Mouse (Mus musculus): ENCODE results near the gene 1110051M20Rik.

The 1110051M20Rik gene

GRCm38 (mm10) chr2:91413811-91414210, 30.7 kb downstream of the 1110051M20Rik start:
- no peak for DNase-seq

GRCm38 (mm10) chr2:91412361-91412760, 32.1 kb downstream of the 1110051M20Rik start:
- peak; percentile 64 to 65 for DNase-seq

GRCm38 (mm10) chr2:91411473-91411872, 33.0 kb downstream of the 1110051M20Rik start:
- no peak for DNase-seq

- DNase-seq, result no peak
These were observed 36.5 kb downstream of the 1110051M20Rik start for GRCm38 (mm10) chr2:91408031-91408430.

GRCm38 (mm10) chr2:91405071-91405470, 39.4 kb downstream of the 1110051M20Rik start:
- no peak for DNase-seq

- DNase-seq, result no peak
These were observed 44.8 kb downstream of the 1110051M20Rik start for GRCm38 (mm10) chr2:91399727-91400126.

GRCm38 (mm10) chr2:91399168-91399567, 45.3 kb downstream of the 1110051M20Rik start:
- no peak for DNase-seq

GRCm38 (mm10) chr2:91394078-91394477, 50.4 kb downstream of the 1110051M20Rik start:
- DNase-seq, result no peak

GRCm38 (mm10) chr2:91388738-91389137, 55.8 kb downstream of the 1110051M20Rik start:
- DNase-seq, result no peak

GRCm38 (mm10) chr2:91388281-91388680, 56.2 kb downstream of the 1110051M20Rik start:
- no peak for DNase-seq

- DNase-seq, result no peak
These were observed 57.1 kb downstream of the 1110051M20Rik start for GRCm38 (mm10) chr2:91387287-91387958.

- DNase-seq, result no peak
These were observed 57.8 kb downstream of the 1110051M20Rik start for GRCm38 (mm10) chr2:91386547-91387286.

GRCm38 (mm10) chr2:91383294-91383693, 61.2 kb downstream of the 1110051M20Rik start:
- no peak for DNase-seq

- DNase-seq, result no peak
These were observed 67.5 kb downstream of the 1110051M20Rik start for GRCm38 (mm10) chr2:91377038-91377437.

- no peak for DNase-seq
These were observed 74.2 kb downstream of the 1110051M20Rik start for GRCm38 (mm10) chr2:91370314-91370713.

GRCm38 (mm10) chr2:91363272-91363671, 81.2 kb downstream of the 1110051M20Rik start:
- DNase-seq, result no peak

- peak; percentile 67 to 83 for DNase-seq
These were observed 83.4 kb downstream of the 1110051M20Rik start for GRCm38 (mm10) chr2:91361068-91361528.

GRCm38 (mm10) chr2:91355767-91356166, 88.7 kb downstream of the 1110051M20Rik start:
- DNase-seq, result peak; percentile 63 to 86

GRCm38 (mm10) chr2:91354727-91355403, 89.6 kb downstream of the 1110051M20Rik start:
- peak in 1 of 2 experiments; percentile 33 for DNase-seq

- no peak for DNase-seq
These were observed 90.7 kb downstream of the 1110051M20Rik start for GRCm38 (mm10) chr2:91353854-91354253.

GRCm38 (mm10) chr2:91351841-91352240, 92.7 kb downstream of the 1110051M20Rik start:
- DNase-seq, result no peak

GRCm38 (mm10) chr2:91349974-91350457, 94.5 kb downstream of the 1110051M20Rik start:
- DNase-seq, result peak; percentile 49 to 76

GRCm38 (mm10) chr2:91348936-91349335, 95.6 kb downstream of the 1110051M20Rik start:
- DNase-seq, result peak; percentile 34 to 64

Measured in lung, postnatal 4 days (tissue).